Mouse (Mus musculus): ENCODE results near the gene Pigc. TPM values are rescaled to one million over a fixed set of nuclear protein-coding genes. Genes with fewer than 3 reads are reported as not detected.

Gene Pigc
- polyA plus RNA-seq, 1 experiment from 2014 or later = 24.0 TPM

DNA sequence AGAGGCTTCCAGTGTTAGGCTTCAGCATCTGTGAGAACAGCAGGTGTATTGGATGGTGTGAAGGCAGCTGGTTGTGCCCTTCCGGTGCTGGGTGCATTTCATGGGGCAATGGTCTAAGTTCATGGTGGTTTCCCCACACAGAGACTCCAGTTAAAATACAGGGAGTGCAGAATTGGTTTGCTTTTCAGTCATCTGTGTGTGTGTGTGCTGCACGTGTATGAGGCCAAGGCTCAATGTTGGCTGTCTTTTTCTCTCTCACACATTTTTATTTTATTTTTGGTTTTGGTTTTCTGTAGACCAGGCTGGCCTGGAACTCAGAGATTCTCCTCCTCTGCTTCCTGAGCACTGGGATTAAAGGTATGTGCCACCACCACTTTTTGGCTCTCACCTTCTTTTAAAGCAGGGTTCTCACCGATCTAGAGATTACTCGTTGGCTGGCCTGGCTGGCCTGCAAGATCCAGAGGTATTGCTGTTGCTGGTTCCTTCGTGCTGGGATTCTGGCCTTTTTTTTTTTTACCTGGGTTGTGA lies 9.3 kb downstream of the Pigc start:
- H3K27ac ChIP-seq (replicated peaks) = no peak overlapping the region
- H3K4me2 ChIP-seq = no peak overlapping the region
- H3K4me3 ChIP-seq = no peak overlapping the region
- H3K4me1 ChIP-seq = peaks cover 10% of the 10 kb centered on the region
- no peaks in the 10 kb centered on the region for H3K9me3 ChIP-seq
- WGBS = 77% methylated on average over 5 of the region's 5 CpGs
- H3K9ac ChIP-seq = no peak overlapping the region
- no peaks in the 10 kb centered on the region for H3K27me3 ChIP-seq (replicated peaks)
- no peak for ATAC-seq (ENCODE audit: extremely low read depth, insufficient number of reproducible peaks, low FRiP score, low TSS enrichment)
- H3K36me3 ChIP-seq = no peaks in the 10 kb centered on the region

DNA sequence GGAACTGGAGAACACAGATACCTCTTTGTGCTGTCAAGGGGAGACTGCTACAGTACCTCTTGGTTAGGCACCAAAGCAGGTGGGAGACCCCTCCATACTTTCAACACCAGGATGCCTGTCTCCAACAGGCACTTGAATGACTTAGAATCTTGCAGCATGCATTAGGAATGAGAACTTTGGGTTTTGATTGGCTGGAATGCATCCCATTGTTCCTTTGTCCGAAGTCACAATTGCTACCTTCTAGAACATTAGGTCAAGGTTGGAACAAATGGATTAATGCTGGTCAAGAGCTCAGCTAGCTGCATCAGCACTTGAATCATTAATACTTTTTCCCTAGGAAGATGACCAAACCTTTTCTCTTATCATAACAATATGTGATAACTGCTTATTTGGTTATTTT lies 10.6 kb downstream of the Pigc start, which contains the start of gene 4930558K02Rik:
TSS of gene 4930558K02Rik (minus strand) at position 101 of the 400 bp plus-strand sequence.
- H3K4me2 ChIP-seq = no peak within 1 kb of the TSS
- no peaks in the 10 kb centered on the region for H3K9me3 ChIP-seq
- H3K27me3 ChIP-seq (replicated peaks) = no peaks in the 10 kb centered on the region
- H3K27ac ChIP-seq (replicated peaks) = no peak within 1 kb of the TSS
- H3K4me3 ChIP-seq = no peak within 1 kb of the TSS
- H3K9ac ChIP-seq = no peak within 1 kb of the TSS
- ATAC-seq (ENCODE audit: extremely low read depth, insufficient number of reproducible peaks, low FRiP score, low TSS enrichment) = no peak
- H3K36me3 ChIP-seq = no peaks in the 10 kb centered on the region
- peaks cover 10% of the 10 kb centered on the region for H3K4me1 ChIP-seq
- 62% methylated on average over 1 of the region's 1 CpGs for WGBS

DNA sequence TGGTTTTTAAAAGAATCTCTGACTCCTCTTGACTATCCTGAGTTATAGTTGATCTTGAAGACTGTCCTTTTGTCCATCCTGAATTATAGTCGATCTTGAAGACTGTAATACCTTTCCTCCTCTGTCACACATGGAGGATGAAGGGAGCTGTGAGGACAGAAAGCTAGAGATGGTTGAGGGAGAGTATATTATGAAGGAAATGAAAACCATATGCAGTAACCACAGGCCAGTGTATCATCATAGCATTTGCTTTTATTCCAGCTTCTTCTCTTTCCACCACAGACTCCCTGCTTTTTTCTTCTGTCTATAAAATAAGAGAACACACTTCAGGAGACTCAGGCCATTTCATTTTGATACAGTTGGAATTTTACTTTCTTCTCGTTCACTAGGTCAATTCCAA lies 11.1 kb downstream of the Pigc start:
- no peak overlapping the region for H3K9ac ChIP-seq
- H3K36me3 ChIP-seq = no peaks in the 10 kb centered on the region
- H3K27me3 ChIP-seq (replicated peaks) = no peaks in the 10 kb centered on the region
- no peak overlapping the region for H3K27ac ChIP-seq (replicated peaks)
- no peak overlapping the region for H3K4me3 ChIP-seq
- no peaks in the 10 kb centered on the region for H3K9me3 ChIP-seq
- no peak overlapping the region for H3K4me2 ChIP-seq
- H3K4me1 ChIP-seq = peaks cover 10% of the 10 kb centered on the region
- ATAC-seq (ENCODE audit: extremely low read depth, insufficient number of reproducible peaks, low FRiP score, low TSS enrichment) = no peak
- 67% methylated on average over 2 of the region's 2 CpGs for WGBS

DNA sequence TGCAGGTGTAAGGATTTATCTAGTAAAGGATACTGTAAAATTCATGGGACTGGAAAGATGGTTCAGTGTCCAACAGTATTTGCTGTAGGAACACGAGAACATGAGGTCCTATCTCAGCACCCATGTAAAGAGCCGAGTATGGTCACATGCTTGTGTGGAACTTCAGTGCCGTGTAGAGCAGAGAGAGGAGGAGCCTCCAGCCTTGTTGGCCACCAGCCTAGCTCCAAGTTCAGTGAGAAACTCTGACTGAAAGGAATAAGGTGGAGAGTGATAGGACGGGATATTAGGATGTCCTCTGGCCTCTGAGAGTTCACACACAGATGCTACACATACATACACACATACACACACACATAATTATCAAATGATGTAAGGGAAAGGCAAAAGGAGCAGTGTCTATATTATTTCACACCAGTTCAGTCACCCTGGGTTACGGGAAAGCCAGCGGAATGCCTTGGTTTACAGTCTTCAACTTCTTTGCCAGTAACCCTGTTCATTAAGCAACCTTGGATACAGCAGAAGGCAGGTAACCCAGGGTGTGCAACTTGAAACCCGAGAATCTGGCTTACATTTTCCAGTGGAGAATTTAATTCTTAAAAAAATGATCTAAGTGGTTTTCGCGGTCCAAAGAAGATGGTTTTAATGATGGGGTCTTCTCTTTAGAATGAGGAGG lies 11.8 kb downstream of the Pigc start:
- Histone ChIP-seq H3K9me3 (no peaks in the 10 kb centered on the region), H3K36me3 (no peaks in the 10 kb centered on the region), H3K27me3 (replicated peaks) (no peaks in the 10 kb centered on the region), H3K4me2 (no peak overlapping the region), H3K4me1 (peaks cover 10% of the 10 kb centered on the region), H3K9ac (no peak overlapping the region), H3K4me3 (no peak overlapping the region), H3K27ac (replicated peaks) (no peak overlapping the region)
- ATAC-seq (ENCODE audit: extremely low read depth, insufficient number of reproducible peaks, low FRiP score, low TSS enrichment) = no peak
- WGBS = 73% methylated on average over 9 of the region's 9 CpGs

DNA sequence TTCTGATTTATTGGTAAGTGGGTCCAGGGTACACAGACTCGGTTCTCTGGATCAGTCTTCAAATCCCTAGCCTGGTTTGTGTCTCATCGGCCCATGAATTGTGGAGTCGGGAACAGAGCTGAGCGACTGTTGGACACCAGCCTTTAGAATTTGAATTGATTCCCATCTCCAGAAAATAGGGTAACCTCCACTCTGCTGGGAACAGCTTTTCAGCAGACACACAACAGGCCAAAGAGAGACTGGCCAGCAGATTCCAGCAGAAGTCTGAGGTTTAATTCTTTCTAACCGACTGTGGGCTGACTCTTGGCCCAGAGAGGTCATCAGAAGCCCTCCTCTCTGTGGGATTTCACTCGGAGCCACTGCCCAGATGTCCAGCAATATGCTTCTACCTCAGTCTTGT lies 14.5 kb downstream of the Pigc start:
- Histone ChIP-seq H3K36me3 (no peaks in the 10 kb centered on the region), H3K4me1 (no peaks in the 10 kb centered on the region), H3K27me3 (replicated peaks) (no peaks in the 10 kb centered on the region), H3K4me2 (no peak overlapping the region), H3K9ac (no peak overlapping the region), H3K27ac (replicated peaks) (no peak overlapping the region), H3K9me3 (no peaks in the 10 kb centered on the region), H3K4me3 (no peak overlapping the region)
- WGBS = 66% methylated on average over 6 of the region's 6 CpGs
- no peak for ATAC-seq (ENCODE audit: extremely low read depth, insufficient number of reproducible peaks, low FRiP score, low TSS enrichment)

DNA sequence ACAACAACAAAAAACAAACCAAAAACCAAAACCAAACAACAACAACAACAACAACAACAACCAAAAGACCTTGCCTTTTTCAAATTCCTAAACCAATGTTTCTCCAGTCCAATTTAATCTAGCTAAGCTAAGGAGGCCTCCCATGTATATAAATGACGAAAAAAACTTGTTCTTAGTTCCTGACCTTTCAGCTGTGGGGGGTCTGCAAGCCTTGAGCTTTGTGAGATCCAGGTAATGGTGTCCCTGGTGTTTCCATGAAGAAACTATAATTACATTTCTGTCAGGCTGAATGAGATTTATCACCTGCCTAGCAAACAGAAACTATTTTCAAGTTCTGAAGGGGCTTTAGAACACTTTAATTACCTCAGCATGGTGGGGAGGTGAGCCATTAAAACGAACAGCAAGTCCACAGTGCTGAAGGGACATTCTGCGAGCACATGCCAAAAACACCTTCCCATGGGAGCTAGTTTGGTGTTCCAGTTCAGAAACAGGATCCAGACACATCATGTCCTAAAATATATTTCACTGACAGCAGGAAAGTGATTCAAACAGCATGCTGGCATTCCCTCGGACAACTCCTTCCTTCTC lies 15.1 kb downstream of the Pigc start:
- H3K27me3 ChIP-seq (replicated peaks) = no peaks in the 10 kb centered on the region
- no peaks in the 10 kb centered on the region for H3K9me3 ChIP-seq
- no peak overlapping the region for H3K4me2 ChIP-seq
- no peak overlapping the region for H3K4me3 ChIP-seq
- no peak overlapping the region for H3K27ac ChIP-seq (replicated peaks)
- H3K9ac ChIP-seq = no peak overlapping the region
- 52% methylated on average over 4 of the region's 4 CpGs for WGBS
- no peaks in the 10 kb centered on the region for H3K4me1 ChIP-seq
- ATAC-seq (ENCODE audit: extremely low read depth, insufficient number of reproducible peaks, low FRiP score, low TSS enrichment) = no peak
- no peaks in the 10 kb centered on the region for H3K36me3 ChIP-seq

DNA sequence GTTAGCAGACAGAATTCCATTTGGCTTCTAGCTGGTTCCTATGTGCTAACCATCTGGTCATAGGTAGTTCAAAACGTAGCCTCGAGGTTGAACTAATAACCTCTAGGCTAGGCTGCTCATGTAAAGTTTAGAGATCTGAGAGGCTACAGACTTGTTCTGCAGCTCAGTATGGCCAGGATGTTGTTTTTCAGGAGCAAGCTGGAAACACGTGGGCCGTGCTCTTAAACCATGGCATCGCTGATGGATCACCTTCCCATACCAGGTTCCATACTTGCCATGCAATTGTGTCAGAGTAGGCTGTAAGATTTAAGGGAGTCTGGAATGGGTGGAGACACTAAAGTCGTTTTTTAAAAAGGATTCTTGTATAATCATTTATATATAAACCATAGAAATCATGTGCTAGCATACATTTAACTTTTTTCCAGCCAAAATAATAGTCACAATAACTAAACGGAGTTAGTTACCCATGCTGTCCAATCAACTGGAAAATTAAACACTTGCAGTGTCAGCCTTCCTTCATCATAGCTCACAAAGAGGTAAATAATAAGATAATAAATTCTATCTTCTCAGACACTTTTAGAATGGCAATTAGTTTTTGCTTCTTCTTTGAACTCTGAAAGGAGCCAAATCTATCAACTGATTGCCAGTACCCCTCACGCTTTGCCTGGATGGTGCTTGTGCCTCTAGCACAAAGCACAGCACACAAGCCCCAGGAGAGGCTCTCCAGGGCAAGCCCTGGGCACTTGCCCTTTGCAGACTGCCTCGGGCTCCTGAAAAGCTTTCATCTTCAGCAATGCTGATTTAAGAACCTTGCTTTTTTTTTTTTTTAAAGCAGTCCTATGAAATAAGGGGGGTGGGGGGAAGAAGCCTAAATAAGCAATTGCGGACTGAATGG lies 21.9 kb downstream of the Pigc start:
- no peaks in the 10 kb centered on the region for H3K36me3 ChIP-seq
- ATAC-seq (ENCODE audit: extremely low read depth, insufficient number of reproducible peaks, low FRiP score, low TSS enrichment) = no peak
- 70% methylated on average over 10 of the region's 10 CpGs for WGBS
- H3K27me3 ChIP-seq (replicated peaks) = no peaks in the 10 kb centered on the region
- H3K9me3 ChIP-seq = no peaks in the 10 kb centered on the region
- H3K4me3 ChIP-seq = no peak overlapping the region
- no peak overlapping the region for H3K27ac ChIP-seq (replicated peaks)
- H3K4me2 ChIP-seq = no peak overlapping the region
- no peak overlapping the region for H3K9ac ChIP-seq
- H3K4me1 ChIP-seq = no peaks in the 10 kb centered on the region

DNA sequence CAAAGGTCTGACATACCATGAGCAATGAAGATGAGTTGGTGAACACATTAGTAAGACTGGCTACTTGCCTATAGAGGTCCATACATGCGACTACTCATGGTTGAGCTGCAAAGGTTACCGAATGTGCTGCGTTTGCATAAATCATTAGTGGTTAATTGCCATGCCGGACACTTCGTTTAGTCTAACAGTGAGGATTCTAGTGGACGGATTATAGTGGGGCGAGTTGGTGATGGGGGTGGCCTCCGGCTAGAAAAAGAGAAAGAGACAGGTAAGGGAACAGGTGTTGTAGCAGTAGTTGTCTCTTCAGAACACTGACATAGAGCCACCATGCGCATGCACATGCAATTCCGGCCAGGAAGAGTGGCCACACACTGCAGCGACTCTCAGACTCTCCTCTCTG lies 22.9 kb downstream of the Pigc start:
- H3K4me2 ChIP-seq = no peak overlapping the region
- no peaks in the 10 kb centered on the region; the same call in 1 of the 2 replicates for H3K4me1 ChIP-seq
- no peaks in the 10 kb centered on the region for H3K27me3 ChIP-seq (replicated peaks)
- no peak overlapping the region for H3K9ac ChIP-seq
- H3K27ac ChIP-seq (replicated peaks) = no peak overlapping the region
- ATAC-seq (ENCODE audit: extremely low read depth, insufficient number of reproducible peaks, low FRiP score, low TSS enrichment) = no peak
- H3K9me3 ChIP-seq = no peaks in the 10 kb centered on the region
- no peak overlapping the region for H3K4me3 ChIP-seq
- no peaks in the 10 kb centered on the region for H3K36me3 ChIP-seq
- 86% methylated on average over 11 of the region's 11 CpGs for WGBS

DNA sequence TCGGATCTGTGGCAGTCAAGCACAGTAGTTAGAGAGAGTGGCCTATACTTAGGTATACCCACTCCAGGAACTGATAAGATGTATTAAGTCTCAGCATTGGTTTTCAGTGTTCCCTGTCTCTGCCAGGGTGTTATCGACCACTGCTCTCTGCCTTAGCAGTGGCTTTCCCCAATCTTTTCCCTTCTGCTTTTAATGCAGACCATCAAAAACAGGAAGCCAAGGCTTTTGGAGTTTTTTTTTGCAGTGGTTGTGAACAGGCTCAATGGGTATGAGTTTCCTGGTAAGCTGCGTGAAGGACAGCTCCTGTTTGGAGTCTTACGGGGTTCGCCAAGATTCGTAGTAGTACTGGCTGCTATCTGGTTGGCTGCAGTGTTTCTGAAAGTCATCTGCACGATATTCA lies 23.4 kb downstream of the Pigc start:
- Histone ChIP-seq H3K9ac (no peak overlapping the region), H3K27me3 (replicated peaks) (no peaks in the 10 kb centered on the region), H3K4me2 (no peak overlapping the region), H3K27ac (replicated peaks) (no peak overlapping the region), H3K9me3 (no peaks in the 10 kb centered on the region), H3K4me3 (no peak overlapping the region), H3K36me3 (no peaks in the 10 kb centered on the region), H3K4me1 (no peaks in the 10 kb centered on the region; the same call in 1 of the 2 replicates)
- WGBS = 75% methylated on average over 7 of the region's 7 CpGs
- no peak for ATAC-seq (ENCODE audit: extremely low read depth, insufficient number of reproducible peaks, low FRiP score, low TSS enrichment)

DNA sequence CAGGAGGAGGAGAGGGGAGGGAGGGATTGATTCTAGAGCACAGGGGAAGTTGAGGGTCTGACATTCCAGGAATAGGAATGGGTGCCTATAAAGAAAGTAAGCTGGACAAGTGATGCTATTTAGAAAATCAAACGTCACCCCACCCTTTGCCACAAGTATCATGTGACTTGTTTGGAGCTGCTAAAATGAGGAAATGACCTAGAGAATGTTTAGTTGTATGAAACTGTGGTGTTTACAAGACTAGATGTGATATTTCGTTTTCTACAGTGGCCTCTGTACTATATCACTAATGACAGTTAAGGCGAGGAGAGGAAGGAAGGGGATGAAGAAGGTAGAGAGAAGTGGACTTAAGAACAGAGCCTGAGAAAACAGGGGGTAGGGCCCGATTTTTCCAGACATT lies 29.8 kb downstream of the Pigc start:
- no peak overlapping the region for H3K27ac ChIP-seq (replicated peaks)
- no peak overlapping the region for H3K9ac ChIP-seq
- peaks cover 26% of the 10 kb centered on the region for H3K4me1 ChIP-seq
- no peak overlapping the region for H3K4me3 ChIP-seq
- no peaks in the 10 kb centered on the region for H3K36me3 ChIP-seq
- H3K27me3 ChIP-seq (replicated peaks) = no peaks in the 10 kb centered on the region
- ATAC-seq (ENCODE audit: extremely low read depth, insufficient number of reproducible peaks, low FRiP score, low TSS enrichment) = no peak
- no peaks in the 10 kb centered on the region for H3K9me3 ChIP-seq
- 50% methylated on average over 4 of the region's 4 CpGs for WGBS
- H3K4me2 ChIP-seq = no peak overlapping the region

DNA sequence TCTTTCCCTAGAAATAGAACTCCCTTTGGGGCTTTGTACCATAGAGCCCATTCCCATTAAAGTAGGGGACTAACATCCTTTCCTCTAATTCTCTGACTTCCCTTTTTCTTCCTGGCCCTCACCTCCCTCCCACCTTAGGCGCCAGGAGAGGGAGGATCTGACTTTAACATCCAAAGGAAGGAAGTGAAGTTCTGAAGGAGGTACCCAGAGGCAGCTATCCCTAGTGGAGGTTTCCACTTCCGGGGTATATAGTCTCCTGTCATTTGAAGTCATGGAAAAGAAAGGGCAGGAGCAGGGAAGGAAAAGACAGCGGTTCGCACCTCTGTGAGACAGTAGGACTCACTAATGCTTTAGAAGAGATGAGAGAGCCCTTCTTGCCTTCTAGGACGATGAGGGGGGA lies 30.4 kb downstream of the Pigc start:
- H3K9me3 ChIP-seq = no peaks in the 10 kb centered on the region
- peak overlapping the region; percentile 82 for H3K27ac ChIP-seq (replicated peaks)
- no peaks in the 10 kb centered on the region for H3K27me3 ChIP-seq (replicated peaks)
- H3K9ac ChIP-seq = peak overlapping the region; percentile 73
- peaks cover 32% of the 10 kb centered on the region for H3K4me1 ChIP-seq
- H3K4me3 ChIP-seq = no peak overlapping the region
- H3K4me2 ChIP-seq = peak overlapping the region; percentile 58
- ATAC-seq (ENCODE audit: extremely low read depth, insufficient number of reproducible peaks, low FRiP score, low TSS enrichment) = no peak
- 29% methylated on average over 5 of the region's 5 CpGs for WGBS
- H3K36me3 ChIP-seq = no peaks in the 10 kb centered on the region

Data from heart, embryonic 13.5 days (tissue).